In the genomic region with DNA sequence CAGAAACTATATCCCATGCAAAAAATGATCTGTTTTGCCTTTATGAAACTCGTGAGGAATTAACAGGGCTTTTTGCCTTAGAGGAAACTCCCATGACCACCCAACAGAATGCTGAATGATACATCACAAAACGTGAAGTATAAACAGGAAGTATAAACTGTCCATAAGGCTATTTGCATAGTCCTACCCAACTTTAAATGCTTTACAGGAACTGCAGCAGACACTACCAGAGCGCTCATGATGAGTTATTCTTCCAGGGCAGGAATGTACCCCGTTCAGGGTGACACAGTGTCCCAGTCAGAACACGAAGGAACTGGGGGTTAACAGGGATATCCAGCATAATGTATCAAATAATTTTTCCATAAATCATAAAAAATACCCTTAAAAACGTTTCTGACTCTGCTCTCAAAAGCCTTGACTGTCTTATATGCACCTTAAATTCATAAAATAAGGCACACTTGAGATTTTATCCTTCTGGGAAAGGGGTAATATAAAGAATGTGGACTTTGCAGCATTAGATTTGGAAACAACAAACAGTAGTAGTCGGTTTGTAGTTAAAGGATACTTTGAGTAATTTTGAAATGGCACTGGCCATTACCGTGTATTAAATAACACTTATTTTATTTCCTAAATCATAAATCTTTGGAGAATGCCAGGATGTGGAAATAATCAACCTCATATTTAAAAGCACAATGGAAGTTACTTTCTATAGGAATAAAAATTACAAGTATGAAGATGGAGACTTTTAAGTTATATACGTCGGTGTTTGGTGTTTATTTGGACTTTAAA, we compare ENCODE assay signal across 15 mouse cellular contexts.
A peak's percentile ranks its signal among the peaks of the same experiment; 100 is the strongest.
DNase-seq lines count a peak whose midpoint lies in the region; ATAC-seq and TF ChIP-seq lines count a peak whose summit lies in the region.
"Had no signal": no experiment of that assay in that cellular context is flagged by ENCODE, and none has a peak within 500 bp of the region (broad histone marks: within the 10 kb centered on the region; RNA-seq: fewer than 3 reads in every experiment).

No protein-coding gene starts in this region.

- ATAC-seq in kidney, postnatal 0 days (replicated peaks; ENCODE audit: low FRiP score, low read depth): no peak; the same call in 1 of the 2 replicates

- H3K9me3 ChIP-seq in kidney, postnatal 0 days (replicated peaks; ENCODE audit: low read length): no peaks in the 10 kb centered on the region

- H3K4me3 ChIP-seq in kidney, postnatal 0 days (replicated peaks; ENCODE audit: low read depth, low read length): no peak overlapping the region
- H3K4me3 ChIP-seq in kidney, adult 2 months (ENCODE audit: insufficient read depth, low read depth, low read length): no peak overlapping the region
- no peak overlapping the region for H3K4me3 ChIP-seq in small intestine, adult 2 months (ENCODE audit: low read depth, low read length)
- H3K4me3 ChIP-seq: erythroblast, embryonic 14.5 days had no signal

- H3K27me3 ChIP-seq in kidney, postnatal 0 days (ENCODE audit: insufficient read depth, low read length): no peaks in the 10 kb centered on the region
- H3K27me3 ChIP-seq in kidney, adult 2 months (replicated peaks; ENCODE audit: control insufficient read depth, insufficient read depth, low read length): no peaks in the 10 kb centered on the region
- H3K27me3 ChIP-seq in small intestine, adult 2 months (ENCODE audit: control insufficient read depth, insufficient read depth, low read length): no peaks in the 10 kb centered on the region

- peak; percentile 38 for DNase-seq in embryo, embryonic 10.5 days (ENCODE audit: low spot score)
- no peak for DNase-seq in embryo, embryonic 10 days (ENCODE audit: low spot score)
- peak; percentile 69 for DNase-seq in kidney, postnatal 0 days (ENCODE audit: low spot score)
- no peak for DNase-seq in kidney, adult 2 months
- peak; percentile 61 for DNase-seq in forelimb bud, embryonic 11.5 days (ENCODE audit: low read depth, low spot score)
- no peak for DNase-seq in cerebellum, adult 8-10 months
- no peak for DNase-seq in T-cell, adult 2 months (ENCODE audit: low spot score)
- DNase-seq: cerebellum, adult 2 months; heart, postnatal 4 days; kidney, adult 8-10 months; layer of hippocampus, postnatal 36 days; spleen, adult 18-20 months; thymus, adult 18-20 months had no signal

- H3K9ac ChIP-seq in kidney, postnatal 0 days (ENCODE audit: low read depth, low read length): no peak overlapping the region

- H3K4me2 ChIP-seq in kidney, postnatal 0 days (ENCODE audit: low read length): no peak overlapping the region

- no peak for TF ChIP-seq POLR2A in kidney, adult 2 months (IDR thresholded peaks at IDR 0.05; ENCODE audit: low read depth, low read length)
- TF ChIP-seq POLR2A in small intestine, adult 2 months (IDR thresholded peaks at IDR 0.05; ENCODE audit: low read depth, low read length): no peak

- H3K4me1 ChIP-seq in kidney, postnatal 0 days (replicated peaks; ENCODE audit: insufficient read depth, low read length): no peaks in the 10 kb centered on the region
- no peaks in the 10 kb centered on the region for H3K4me1 ChIP-seq in kidney, adult 2 months (ENCODE audit: control insufficient read depth, insufficient read depth, low read length)
- H3K4me1 ChIP-seq in small intestine, adult 2 months (ENCODE audit: control insufficient read depth, insufficient read depth, insufficient read length, low read length): no peaks in the 10 kb centered on the region

- peak overlapping the region; percentile 75 for H3K27ac ChIP-seq in kidney, postnatal 0 days
- no peak overlapping the region; the same call in 1 of the 2 replicates for H3K27ac ChIP-seq in kidney, adult 2 months (ENCODE audit: insufficient read depth, low read depth, low read length)
- peak overlapping the region; percentile 32; the same call in 1 of the 2 replicates for H3K27ac ChIP-seq in small intestine, adult 2 months (ENCODE audit: insufficient read depth, low read depth, low read length)

- peaks cover 3% of the 10 kb centered on the region; the same call in 1 of the 2 replicates for H3K36me3 ChIP-seq in kidney, postnatal 0 days (ENCODE audit: insufficient read depth, low read length)
- no peaks in the 10 kb centered on the region for H3K36me3 ChIP-seq in kidney, adult 2 months (ENCODE audit: control insufficient read depth, insufficient read depth, low read length)
- H3K36me3 ChIP-seq in small intestine, adult 2 months (ENCODE audit: control insufficient read depth, insufficient read depth, low read length): no peaks in the 10 kb centered on the region

- no peak for TF ChIP-seq CTCF in kidney, postnatal 0 days (IDR thresholded peaks at IDR 0.05; ENCODE audit: low read depth)
- TF ChIP-seq CTCF in kidney, adult 2 months (conservative IDR thresholded peaks at IDR 0.05; ENCODE audit: insufficient read depth, insufficient read length, low read depth, low read length): no peak
- no peak for TF ChIP-seq CTCF in small intestine, adult 2 months (IDR thresholded peaks at IDR 0.05; ENCODE audit: extremely low read depth, insufficient read length, insufficient replicate concordance, low read depth, low read length)

- 46% methylated on average over 10 of the region's 10 CpGs for WGBS in kidney, postnatal 0 days
- WGBS in kidney, adult 2 months: 57% methylated on average over 10 of the region's 10 CpGs
- 58% methylated on average over 10 of the region's 10 CpGs for WGBS in small intestine, adult 2 months

Comparison
In these comparisons a context has a peak if more than half of its experiments do, and no peak if none do; other contexts are left out.
1. DNase-seq: peak in embryo, embryonic 10.5 days (single experiment), kidney, postnatal 0 days (single experiment) and forelimb bud, embryonic 11.5 days (single experiment); none in embryo, embryonic 10 days (single experiment), kidney, adult 2 months (single experiment), cerebellum, adult 8-10 months (single experiment) and T-cell, adult 2 months (single experiment).